Mouse (Mus musculus): ENCODE data around the gene Ddah1. TPM values are rescaled to one million over a fixed set of nuclear protein-coding genes. Genes with fewer than 3 reads are reported as not detected.

The Ddah1 gene
- polyA plus RNA-seq, 1 experiment from 2014 or later: 17.7 TPM

GRCm38 (mm10) chr3:145760547-145760946 lies 2.1 kb downstream of the Ddah1 start:
- Histone ChIP-seq H3K36me3 (ENCODE audit: control insufficient read depth, insufficient read depth, low read length) (no peaks in the 10 kb centered on the region), H3K27ac (ENCODE audit: low read length) (no peak overlapping the region), H3K4me3 (replicated peaks; ENCODE audit: low read length) (no peak overlapping the region), H3K9ac (ENCODE audit: low read length) (no peak overlapping the region), H3K9me3 (replicated peaks; ENCODE audit: control insufficient read depth, low read length) (no peaks in the 10 kb centered on the region), H3K27me3 (ENCODE audit: control insufficient read depth, insufficient read depth, low read length) (peaks cover 15% of the 10 kb centered on the region), H3K4me2 (ENCODE audit: low read depth, low read length) (no peak overlapping the region), H3K4me1 (ENCODE audit: control insufficient read depth, insufficient read depth, low read length) (peaks cover 7% of the 10 kb centered on the region)
- WGBS: 87% methylated on average over 3 of the region's 3 CpGs
- no peak for ATAC-seq (ENCODE audit: insufficient read depth, low FRiP score)

- no peak overlapping the region for H3K27ac ChIP-seq (ENCODE audit: low read length)
- peaks cover 7% of the 10 kb centered on the region for H3K4me1 ChIP-seq (ENCODE audit: control insufficient read depth, insufficient read depth, low read length)
- H3K36me3 ChIP-seq (ENCODE audit: control insufficient read depth, insufficient read depth, low read length): no peaks in the 10 kb centered on the region
- WGBS: 74% methylated on average over 3 of the region's 3 CpGs
- no peak overlapping the region for H3K4me3 ChIP-seq (replicated peaks; ENCODE audit: low read length)
- no peak overlapping the region for H3K9ac ChIP-seq (ENCODE audit: low read length)
- H3K9me3 ChIP-seq (replicated peaks; ENCODE audit: control insufficient read depth, low read length): no peaks in the 10 kb centered on the region
- H3K27me3 ChIP-seq (ENCODE audit: control insufficient read depth, insufficient read depth, low read length): peaks cover 15% of the 10 kb centered on the region
- H3K4me2 ChIP-seq (ENCODE audit: low read depth, low read length): no peak overlapping the region
- ATAC-seq (ENCODE audit: insufficient read depth, low FRiP score): no peak
Measured at GRCm38 (mm10) chr3:145761501-145762170, 3.2 kb downstream of the Ddah1 start.

- 56% methylated on average over 4 of the region's 4 CpGs for WGBS
- peaks cover 7% of the 10 kb centered on the region for H3K4me1 ChIP-seq (ENCODE audit: control insufficient read depth, insufficient read depth, low read length)
- no peak overlapping the region for H3K27ac ChIP-seq (ENCODE audit: low read length)
- H3K9me3 ChIP-seq (replicated peaks; ENCODE audit: control insufficient read depth, low read length): no peaks in the 10 kb centered on the region
- no peak for ATAC-seq (ENCODE audit: insufficient read depth, low FRiP score)
- H3K27me3 ChIP-seq (ENCODE audit: control insufficient read depth, insufficient read depth, low read length): peaks cover 8% of the 10 kb centered on the region
- no peak overlapping the region for H3K4me2 ChIP-seq (ENCODE audit: low read depth, low read length)
- H3K9ac ChIP-seq (ENCODE audit: low read length): no peak overlapping the region
- H3K4me3 ChIP-seq (replicated peaks; ENCODE audit: low read length): no peak overlapping the region
- H3K36me3 ChIP-seq (ENCODE audit: control insufficient read depth, insufficient read depth, low read length): no peaks in the 10 kb centered on the region
Measured at GRCm38 (mm10) chr3:145762957-145763641, 4.6 kb downstream of the Ddah1 start.

- Histone ChIP-seq H3K4me3 (replicated peaks; ENCODE audit: low read length) (no peak overlapping the region), H3K27ac (ENCODE audit: low read length) (no peak overlapping the region), H3K4me1 (ENCODE audit: control insufficient read depth, insufficient read depth, low read length) (peaks cover 7% of the 10 kb centered on the region), H3K4me2 (ENCODE audit: low read depth, low read length) (no peak overlapping the region), H3K27me3 (ENCODE audit: control insufficient read depth, insufficient read depth, low read length) (peaks cover 5% of the 10 kb centered on the region; the same call in 1 of the 2 replicates), H3K9me3 (replicated peaks; ENCODE audit: control insufficient read depth, low read length) (no peaks in the 10 kb centered on the region), H3K9ac (ENCODE audit: low read length) (no peak overlapping the region), H3K36me3 (ENCODE audit: control insufficient read depth, insufficient read depth, low read length) (no peaks in the 10 kb centered on the region)
- no peak for ATAC-seq (ENCODE audit: insufficient read depth, low FRiP score)
- WGBS: 88% methylated on average over 3 of the region's 3 CpGs
Measured at GRCm38 (mm10) chr3:145763642-145763972, 5.1 kb downstream of the Ddah1 start.

GRCm38 (mm10) chr3:145764416-145764815 lies 5.9 kb downstream of the Ddah1 start:
- no peak for ATAC-seq (ENCODE audit: insufficient read depth, low FRiP score)
- no peak overlapping the region for H3K9ac ChIP-seq (ENCODE audit: low read length)
- peaks cover under 1% of the 10 kb centered on the region; the same call in 1 of the 2 replicates for H3K4me1 ChIP-seq (ENCODE audit: control insufficient read depth, insufficient read depth, low read length)
- H3K4me3 ChIP-seq (replicated peaks; ENCODE audit: low read length): no peak overlapping the region
- H3K27ac ChIP-seq (ENCODE audit: low read length): no peak overlapping the region
- WGBS: 73% methylated on average over 2 of the region's 2 CpGs
- peaks cover 5% of the 10 kb centered on the region; the same call in 1 of the 2 replicates for H3K27me3 ChIP-seq (ENCODE audit: control insufficient read depth, insufficient read depth, low read length)
- no peaks in the 10 kb centered on the region for H3K36me3 ChIP-seq (ENCODE audit: control insufficient read depth, insufficient read depth, low read length)
- no peaks in the 10 kb centered on the region for H3K9me3 ChIP-seq (replicated peaks; ENCODE audit: control insufficient read depth, low read length)
- H3K4me2 ChIP-seq (ENCODE audit: low read depth, low read length): no peak overlapping the region

GRCm38 (mm10) chr3:145768439-145768838 lies 10.0 kb downstream of the Ddah1 start:
- Histone ChIP-seq H3K4me1 (ENCODE audit: control insufficient read depth, insufficient read depth, low read length) (no peaks in the 10 kb centered on the region), H3K27ac (ENCODE audit: low read length) (no peak overlapping the region), H3K36me3 (ENCODE audit: control insufficient read depth, insufficient read depth, low read length) (no peaks in the 10 kb centered on the region), H3K9ac (ENCODE audit: low read length) (no peak overlapping the region), H3K4me2 (ENCODE audit: low read depth, low read length) (no peak overlapping the region), H3K4me3 (replicated peaks; ENCODE audit: low read length) (no peak overlapping the region), H3K27me3 (ENCODE audit: control insufficient read depth, insufficient read depth, low read length) (no peaks in the 10 kb centered on the region), H3K9me3 (replicated peaks; ENCODE audit: control insufficient read depth, low read length) (no peaks in the 10 kb centered on the region)
- no peak for ATAC-seq (ENCODE audit: insufficient read depth, low FRiP score)
- 91% methylated on average over 4 of the region's 4 CpGs for WGBS

- no peak for ATAC-seq (ENCODE audit: insufficient read depth, low FRiP score)
- no peak overlapping the region for H3K4me2 ChIP-seq (ENCODE audit: low read depth, low read length)
- H3K4me1 ChIP-seq (ENCODE audit: control insufficient read depth, insufficient read depth, low read length): no peaks in the 10 kb centered on the region
- H3K36me3 ChIP-seq (ENCODE audit: control insufficient read depth, insufficient read depth, low read length): no peaks in the 10 kb centered on the region
- H3K9me3 ChIP-seq (replicated peaks; ENCODE audit: control insufficient read depth, low read length): no peaks in the 10 kb centered on the region
- H3K27me3 ChIP-seq (ENCODE audit: control insufficient read depth, insufficient read depth, low read length): no peaks in the 10 kb centered on the region
- H3K4me3 ChIP-seq (replicated peaks; ENCODE audit: low read length): no peak overlapping the region
- no peak overlapping the region for H3K27ac ChIP-seq (ENCODE audit: low read length)
- no peak overlapping the region for H3K9ac ChIP-seq (ENCODE audit: low read length)
- 82% methylated on average over 9 of the region's 9 CpGs for WGBS
Measured at GRCm38 (mm10) chr3:145773384-145773783, 14.9 kb downstream of the Ddah1 start.

- Histone ChIP-seq H3K9ac (ENCODE audit: low read length) (no peak overlapping the region), H3K4me2 (ENCODE audit: low read depth, low read length) (no peak overlapping the region)
- ATAC-seq (ENCODE audit: insufficient read depth, low FRiP score): no peak
Measured at GRCm38 (mm10) chr3:145774336-145774735, 15.9 kb downstream of the Ddah1 start.

GRCm38 (mm10) chr3:145775236-145775635 lies 16.8 kb downstream of the Ddah1 start:
- no peak for ATAC-seq (ENCODE audit: insufficient read depth, low FRiP score)
- 47% methylated on average over 5 of the region's 5 CpGs for WGBS
- no peaks in the 10 kb centered on the region for H3K27me3 ChIP-seq (ENCODE audit: control insufficient read depth, insufficient read depth, low read length)
- H3K4me3 ChIP-seq (replicated peaks; ENCODE audit: low read length): no peak overlapping the region
- H3K27ac ChIP-seq (ENCODE audit: low read length): no peak overlapping the region
- 0 out of 2 replicates have a peak, but pooled peaks cover 6% of the 10 kb centered on the region for H3K4me1 ChIP-seq (ENCODE audit: control insufficient read depth, insufficient read depth, low read length)
- no peaks in the 10 kb centered on the region for H3K9me3 ChIP-seq (replicated peaks; ENCODE audit: control insufficient read depth, low read length)
- H3K36me3 ChIP-seq (ENCODE audit: control insufficient read depth, insufficient read depth, low read length): no peaks in the 10 kb centered on the region
- no peak overlapping the region for H3K9ac ChIP-seq (ENCODE audit: low read length)
- no peak overlapping the region for H3K4me2 ChIP-seq (ENCODE audit: low read depth, low read length)

More at GRCm38 (mm10) chr3:145774336-145774735, 15.9 kb downstream of the Ddah1 start:
- Histone ChIP-seq H3K27ac (ENCODE audit: low read length) (no peak overlapping the region), H3K4me1 (ENCODE audit: control insufficient read depth, insufficient read depth, low read length) (0 out of 2 replicates have a peak, but pooled peaks cover 5% of the 10 kb centered on the region), H3K4me3 (replicated peaks; ENCODE audit: low read length) (no peak overlapping the region), H3K36me3 (ENCODE audit: control insufficient read depth, insufficient read depth, low read length) (no peaks in the 10 kb centered on the region), H3K27me3 (ENCODE audit: control insufficient read depth, insufficient read depth, low read length) (no peaks in the 10 kb centered on the region), H3K9me3 (replicated peaks; ENCODE audit: control insufficient read depth, low read length) (no peaks in the 10 kb centered on the region)
- 81% methylated on average over 7 of the region's 7 CpGs for WGBS
